Mouse (Mus musculus) thymus, adult 2 months (tissue): ENCODE measurements at regions not wholly inside any gene's neighbourhood (a gene's known extent, or its start where the extent isn't known, plus 50 kb on each side); places are given as distances from the start of the nearest gene placed in this dataset.

Experiments
- CTCF ChIP-seq: fragments of 200-500 bp; IDR thresholded peaks from 2 replicates; pipeline ENCODE4 v1.5.1; 2012; ENCODE audit warnings: mild to moderate bottlenecking, control low read depth, low read length, moderate library complexity, borderline replicate concordance; ENCODE audit not compliant: control insufficient read depth, poor library complexity, insufficient read depth; ENCODE audit errors: extremely low read depth
- POLR2A ChIP-seq: fragments of 200-500 bp; IDR thresholded peaks from 2 replicates; pipeline ENCODE4 v1.6.1; 2012; ENCODE audit warnings: mild to moderate bottlenecking, low read length, control low read depth, moderate library complexity; ENCODE audit not compliant: control insufficient read depth, poor library complexity, insufficient read depth; ENCODE audit errors: extremely low read depth

- no peak for TF ChIP-seq POLR2A
- no peak for TF ChIP-seq CTCF
Observed at GRCm38 (mm10) chr12:106536289-106536636, 526.2 kb downstream of the Vrk1 start.
